Mouse (Mus musculus): Measurements from ENCODE around the gene Kcnh8. TPM values are rescaled to one million over a fixed set of nuclear protein-coding genes. Genes with fewer than 3 reads are reported as not detected.

Kcnh8 gene
- total and polyA plus RNA-seq, 2 experiments from 2014 or later = not detected

- Histone ChIP-seq H3K4me1 (ENCODE audit: control insufficient read depth, insufficient read depth) (no peaks in the 10 kb centered on the region), H3K27me3 (ENCODE audit: control insufficient read depth, insufficient read depth, low read length) (no peaks in the 10 kb centered on the region), H3K36me3 (replicated peaks; ENCODE audit: control insufficient read depth, insufficient read depth, low read length) (no peaks in the 10 kb centered on the region), H3K9ac (replicated peaks; ENCODE audit: low read depth, low read length) (no peak overlapping the region), H3K27ac (ENCODE audit: low read depth) (no peak overlapping the region), H3K4me2 (ENCODE audit: low read depth, low read length) (no peak overlapping the region), H3K4me3 (ENCODE audit: low read depth, low read length) (no peak overlapping the region), H3K9me3 (replicated peaks; ENCODE audit: control insufficient read depth, low read length) (no peaks in the 10 kb centered on the region)
- DNase-seq (ENCODE audit: low spot score) (no peak), ATAC-seq (ENCODE audit: insufficient read depth, low read depth) (no peak)
- 53% methylated on average over 5 of the region's 5 CpGs for WGBS
- TF ChIP-seq CTCF (IDR thresholded peaks at IDR 0.05; ENCODE audit: low read depth) (no peak), EP300 (IDR thresholded peaks at IDR 0.05; ENCODE audit: low read depth) (no peak)
Measured at GRCm38 (mm10) chr17:52591503-52592194, 10.9 kb upstream of the Kcnh8 start.

GRCm38 (mm10) chr17:52599141-52599540 is 3.4 kb upstream of the Kcnh8 start:
- Histone ChIP-seq H3K4me3 (ENCODE audit: low read depth, low read length) (no peak overlapping the region), H3K27me3 (ENCODE audit: control insufficient read depth, insufficient read depth, low read length) (peaks cover 33% of the 10 kb centered on the region), H3K4me1 (ENCODE audit: control insufficient read depth, insufficient read depth) (no peaks in the 10 kb centered on the region), H3K27ac (ENCODE audit: low read depth) (no peak overlapping the region), H3K9me3 (replicated peaks; ENCODE audit: control insufficient read depth, low read length) (no peaks in the 10 kb centered on the region), H3K36me3 (replicated peaks; ENCODE audit: control insufficient read depth, insufficient read depth, low read length) (no peaks in the 10 kb centered on the region), H3K9ac (replicated peaks; ENCODE audit: low read depth, low read length) (no peak overlapping the region), H3K4me2 (ENCODE audit: low read depth, low read length) (no peak overlapping the region)
- DNase-seq (ENCODE audit: low spot score) (no peak), ATAC-seq (ENCODE audit: insufficient read depth, low read depth) (no peak)
- 55% methylated on average over 3 of the region's 3 CpGs for WGBS
- no peak for TF ChIP-seq CTCF (IDR thresholded peaks at IDR 0.05; ENCODE audit: low read depth)

- peak; percentile 30 for DNase-seq (ENCODE audit: low spot score)
- H3K27ac ChIP-seq (ENCODE audit: low read depth) = no peak overlapping the region
- ATAC-seq (ENCODE audit: insufficient read depth, low read depth) = no peak
Measured at GRCm38 (mm10) chr17:52600882-52601371, 1.6 kb upstream of the Kcnh8 start.

GRCm38 (mm10) chr17:52602781-52603170 is 267 bp downstream of the Kcnh8 start:
- H3K4me3 ChIP-seq (ENCODE audit: low read depth, low read length) = no peak overlapping the region
- H3K4me2 ChIP-seq (ENCODE audit: low read depth, low read length) = no peak overlapping the region
- no peaks in the 10 kb centered on the region for H3K4me1 ChIP-seq (ENCODE audit: control insufficient read depth, insufficient read depth)
- H3K36me3 ChIP-seq (replicated peaks; ENCODE audit: control insufficient read depth, insufficient read depth, low read length) = no peaks in the 10 kb centered on the region
- WGBS = 6% methylated on average over 14 of the region's 14 CpGs
- H3K27me3 ChIP-seq (ENCODE audit: control insufficient read depth, insufficient read depth, low read length) = peaks cover 33% of the 10 kb centered on the region
- DNase-seq (ENCODE audit: low spot score) (no peak), ATAC-seq (ENCODE audit: insufficient read depth, low read depth) (no peak)
- no peak overlapping the region for H3K9ac ChIP-seq (replicated peaks; ENCODE audit: low read depth, low read length)
- TF ChIP-seq EP300 (IDR thresholded peaks at IDR 0.05; ENCODE audit: low read depth) (no peak), CTCF (IDR thresholded peaks at IDR 0.05; ENCODE audit: low read depth) (no peak)
- no peaks in the 10 kb centered on the region for H3K9me3 ChIP-seq (replicated peaks; ENCODE audit: control insufficient read depth, low read length)
- no peak overlapping the region for H3K27ac ChIP-seq (ENCODE audit: low read depth)

More at GRCm38 (mm10) chr17:52600882-52601371, 1.6 kb upstream of the Kcnh8 start:
- TF ChIP-seq EP300 (IDR thresholded peaks at IDR 0.05; ENCODE audit: low read depth) (no peak), CTCF (IDR thresholded peaks at IDR 0.05; ENCODE audit: low read depth) (no peak)
- H3K4me3 ChIP-seq (ENCODE audit: low read depth, low read length) = peak overlapping the region; percentile 35
- peaks cover 33% of the 10 kb centered on the region for H3K27me3 ChIP-seq (ENCODE audit: control insufficient read depth, insufficient read depth, low read length)
- H3K4me2 ChIP-seq (ENCODE audit: low read depth, low read length) = peak overlapping the region; percentile 63
- no peaks in the 10 kb centered on the region for H3K4me1 ChIP-seq (ENCODE audit: control insufficient read depth, insufficient read depth)
- WGBS = 0% methylated on average over 17 of the region's 22 CpGs
- no peaks in the 10 kb centered on the region for H3K9me3 ChIP-seq (replicated peaks; ENCODE audit: control insufficient read depth, low read length)
- H3K9ac ChIP-seq (replicated peaks; ENCODE audit: low read depth, low read length) = no peak overlapping the region; the same call in 1 of the 2 replicates
- H3K36me3 ChIP-seq (replicated peaks; ENCODE audit: control insufficient read depth, insufficient read depth, low read length) = no peaks in the 10 kb centered on the region

- WGBS = 12% methylated on average over 5 of the region's 5 CpGs
- H3K27me3 ChIP-seq (ENCODE audit: control insufficient read depth, insufficient read depth, low read length) = peaks cover 33% of the 10 kb centered on the region
- no peaks in the 10 kb centered on the region for H3K4me1 ChIP-seq (ENCODE audit: control insufficient read depth, insufficient read depth)
- ATAC-seq (ENCODE audit: insufficient read depth, low read depth) = no peak
- H3K4me3 ChIP-seq (ENCODE audit: low read depth, low read length) = no peak overlapping the region
- H3K9me3 ChIP-seq (replicated peaks; ENCODE audit: control insufficient read depth, low read length) = no peaks in the 10 kb centered on the region
- no peak for DNase-seq (ENCODE audit: low spot score)
- no peak overlapping the region for H3K4me2 ChIP-seq (ENCODE audit: low read depth, low read length)
- no peak overlapping the region for H3K27ac ChIP-seq (ENCODE audit: low read depth)
- H3K9ac ChIP-seq (replicated peaks; ENCODE audit: low read depth, low read length) = no peak overlapping the region
- TF ChIP-seq EP300 (IDR thresholded peaks at IDR 0.05; ENCODE audit: low read depth) (no peak), CTCF (IDR thresholded peaks at IDR 0.05; ENCODE audit: low read depth) (no peak)
- H3K36me3 ChIP-seq (replicated peaks; ENCODE audit: control insufficient read depth, insufficient read depth, low read length) = no peaks in the 10 kb centered on the region
Measured at GRCm38 (mm10) chr17:52603411-52603810, 902 bp downstream of the Kcnh8 start.

GRCm38 (mm10) chr17:52611382-52611781 is 8.9 kb downstream of the Kcnh8 start:
- ATAC-seq (ENCODE audit: insufficient read depth, low read depth) (no peak), DNase-seq (ENCODE audit: low spot score) (no peak)
- Histone ChIP-seq H3K27me3 (ENCODE audit: control insufficient read depth, insufficient read depth, low read length) (no peaks in the 10 kb centered on the region), H3K4me3 (ENCODE audit: low read depth, low read length) (no peak overlapping the region), H3K4me1 (ENCODE audit: control insufficient read depth, insufficient read depth) (no peaks in the 10 kb centered on the region), H3K27ac (ENCODE audit: low read depth) (no peak overlapping the region), H3K9ac (replicated peaks; ENCODE audit: low read depth, low read length) (no peak overlapping the region), H3K4me2 (ENCODE audit: low read depth, low read length) (no peak overlapping the region), H3K9me3 (replicated peaks; ENCODE audit: control insufficient read depth, low read length) (no peaks in the 10 kb centered on the region), H3K36me3 (replicated peaks; ENCODE audit: control insufficient read depth, insufficient read depth, low read length) (no peaks in the 10 kb centered on the region)
- 54% methylated on average over 4 of the region's 4 CpGs for WGBS
- TF ChIP-seq EP300 (IDR thresholded peaks at IDR 0.05; ENCODE audit: low read depth) = no peak
- no peak for TF ChIP-seq CTCF (IDR thresholded peaks at IDR 0.05; ENCODE audit: low read depth)

Data from heart, postnatal 0 days (tissue).